Mouse (Mus musculus) thymus, adult 2 months (tissue): ENCODE results near the gene Fbn1. TPM values are rescaled to one million over a fixed set of nuclear protein-coding genes. Genes with fewer than 3 reads are reported as not detected.

Source experiments
- DNase-seq: peaks from one replicate; pipeline ENCODE4 v3.0.0; 2021
- H3K27ac ChIP-seq: fragments of 200-500 bp; 2 replicates; pipeline ENCODE4 v1.5.1; 2012; ENCODE audit warnings: low read length, control low read depth; ENCODE audit not compliant: control insufficient read depth, insufficient read depth
- H3K27me3 ChIP-seq: fragments of 200-500 bp; 2 replicates; pipeline ENCODE4 v1.6.1; 2012; ENCODE audit warnings: mild to moderate bottlenecking, low read length, moderate library complexity, mixed read lengths; ENCODE audit not compliant: control insufficient read depth, insufficient read depth
- H3K36me3 ChIP-seq: fragments of 200-500 bp; 2 replicates; pipeline ENCODE4 v1.6.1; 2012; ENCODE audit warnings: mild to moderate bottlenecking, low read length, moderate library complexity; ENCODE audit not compliant: control insufficient read depth, insufficient read depth
- H3K4me1 ChIP-seq: fragments of 200-500 bp; replicated peaks from 2 replicates; pipeline ENCODE4 v1.6.1; 2012; ENCODE audit warnings: low read length; ENCODE audit not compliant: control insufficient read depth, insufficient read depth
- H3K4me3 ChIP-seq: fragments of 200-500 bp; 2 replicates; pipeline ENCODE4 v1.5.1; 2012; ENCODE audit warnings: mild to moderate bottlenecking, low read length, control low read depth, moderate library complexity; ENCODE audit not compliant: control insufficient read depth, insufficient read depth
- CTCF ChIP-seq: fragments of 200-500 bp; IDR thresholded peaks from 2 replicates; pipeline ENCODE4 v1.5.1; 2012; ENCODE audit warnings: mild to moderate bottlenecking, control low read depth, low read length, moderate library complexity, borderline replicate concordance; ENCODE audit not compliant: control insufficient read depth, poor library complexity, insufficient read depth; ENCODE audit errors: extremely low read depth
- POLR2A ChIP-seq: fragments of 200-500 bp; IDR thresholded peaks from 2 replicates; pipeline ENCODE4 v1.6.1; 2012; ENCODE audit warnings: mild to moderate bottlenecking, low read length, control low read depth, moderate library complexity; ENCODE audit not compliant: control insufficient read depth, poor library complexity, insufficient read depth; ENCODE audit errors: extremely low read depth
- WGBS: fragments of 180-500 bp; shearing (Covaris S2); methylation state at CpG from one replicate; pipeline ENCODE4 v1.1.7; 2018; 5-methylcytosine and 5-hydroxymethylcytosine counted together
- polyA plus RNA-seq: library from polyadenylated mRNA; depleted of rRNA; stranded (reverse); fragments of >200 nt; gene quantifications from 2 replicates; pipeline ENCODE4 v1.2.3, GENCODE M21; 2012

Fbn1 gene
- polyA plus RNA-seq, 1 experiment = 4.5 TPM

- no peak overlapping the region for H3K27ac ChIP-seq
- DNase-seq = no peak
- H3K27me3 ChIP-seq = no peaks in the 10 kb centered on the region
- peaks cover 5% of the 10 kb centered on the region for H3K4me1 ChIP-seq
- TF ChIP-seq POLR2A = no peak
- no peak for TF ChIP-seq CTCF
- H3K36me3 ChIP-seq = no peaks in the 10 kb centered on the region
- 73% methylated on average over 6 of the region's 6 CpGs for whole genome bisulfite sequencing
- H3K4me3 ChIP-seq = no peak overlapping the region
These were observed 55.3 kb downstream of the Fbn1 start for GRCm38 (mm10) chr2:125452369-125453097.

- 87% methylated on average over 8 of the region's 8 CpGs for WGBS
- H3K4me1 ChIP-seq = no peaks in the 10 kb centered on the region
- H3K27me3 ChIP-seq = no peaks in the 10 kb centered on the region
- H3K27ac ChIP-seq = no peak overlapping the region
- TF ChIP-seq POLR2A = no peak
- H3K36me3 ChIP-seq = no peaks in the 10 kb centered on the region
- DNase-seq = no peak
- H3K4me3 ChIP-seq = no peak overlapping the region
These were observed 58.4 kb downstream of the Fbn1 start for GRCm38 (mm10) chr2:125449361-125449760.

GRCm38 (mm10) chr2:125448881-125449280, 58.9 kb downstream of the Fbn1 start:
- no peaks in the 10 kb centered on the region for H3K4me1 ChIP-seq
- 90% methylated on average over 6 of the region's 6 CpGs for WGBS
- no peak overlapping the region for H3K27ac ChIP-seq

GRCm38 (mm10) chr2:125447274-125447898, 60.4 kb downstream of the Fbn1 start:
- no peak for DNase-seq
- Histone ChIP-seq H3K4me3 (no peak overlapping the region), H3K27me3 (no peaks in the 10 kb centered on the region), H3K4me1 (no peaks in the 10 kb centered on the region), H3K36me3 (no peaks in the 10 kb centered on the region), H3K27ac (no peak overlapping the region)
- no peak for TF ChIP-seq POLR2A
- no peak for TF ChIP-seq CTCF
- 96% methylated on average over 9 of the region's 9 CpGs for WGBS

More at GRCm38 (mm10) chr2:125448881-125449280, 58.9 kb downstream of the Fbn1 start:
- no peak for TF ChIP-seq POLR2A
- TF ChIP-seq CTCF = no peak
- no peaks in the 10 kb centered on the region for H3K36me3 ChIP-seq
- H3K4me3 ChIP-seq = no peak overlapping the region
- no peak for DNase-seq
- no peaks in the 10 kb centered on the region for H3K27me3 ChIP-seq

GRCm38 (mm10) chr2:125438381-125438780, 69.4 kb downstream of the Fbn1 start:
- H3K4me3 ChIP-seq = no peak overlapping the region
- 89% methylated on average over 8 of the region's 8 CpGs for WGBS
- H3K27me3 ChIP-seq = no peaks in the 10 kb centered on the region
- no peak for DNase-seq
- H3K27ac ChIP-seq = no peak overlapping the region
- no peak for TF ChIP-seq CTCF
- no peak for TF ChIP-seq POLR2A
- no peaks in the 10 kb centered on the region for H3K36me3 ChIP-seq
- H3K4me1 ChIP-seq = no peaks in the 10 kb centered on the region

- Histone ChIP-seq H3K27me3 (no peaks in the 10 kb centered on the region), H3K27ac (no peak overlapping the region), H3K4me3 (no peak overlapping the region), H3K4me1 (no peaks in the 10 kb centered on the region), H3K36me3 (no peaks in the 10 kb centered on the region)
- 92% methylated on average over 7 of the region's 7 CpGs for WGBS
- TF ChIP-seq CTCF = no peak
- no peak for TF ChIP-seq POLR2A
- DNase-seq = no peak
These were observed 71.6 kb downstream of the Fbn1 start for GRCm38 (mm10) chr2:125436240-125436639.
